Mouse (Mus musculus) liver, embryonic 11.5 days (tissue): ENCODE measurements around the gene Ppp6r1. TPM values are rescaled to one million over a fixed set of nuclear protein-coding genes. Genes with fewer than 3 reads are reported as not detected.
"Not testable (repeated sequence)": the region's sequence is repeated elsewhere in the genome, so short reads cannot be mapped to it uniquely, and the experiment has no call there.

Experiments used
- ATAC-seq: fragments of 200-750 bp; cut with Nextera tagmentation; replicated peaks from 2 replicates; pipeline ENCODE4 v1.8.0; 2017; ENCODE audit warnings: moderate number of reproducible peaks, mild to moderate bottlenecking, moderate TSS enrichment, moderate library complexity; ENCODE audit not compliant: low FRiP score
- DNase-seq: peaks from one replicate; pipeline ENCODE4 v3.0.0-alpha.2; 2017; ENCODE audit warnings: low spot score
- H3K27ac ChIP-seq: fragments of 300-500 bp; sonication (generic); 2 replicates; pipeline ENCODE4 v1.5.1; 2014; ENCODE audit warnings: mild to moderate bottlenecking, low read depth, low read length, control low read depth
- H3K27me3 ChIP-seq: fragments of 300-500 bp; sonication (generic); replicated peaks from 2 replicates; pipeline ENCODE4 v1.6.1; 2014; ENCODE audit warnings: low read length, mixed read lengths; ENCODE audit not compliant: control insufficient read depth, insufficient read depth
- H3K36me3 ChIP-seq: fragments of 300-500 bp; sonication (generic); 2 replicates; pipeline ENCODE4 v1.6.1; 2014; ENCODE audit warnings: mild to moderate bottlenecking, low read length, moderate library complexity, mixed read lengths; ENCODE audit not compliant: control insufficient read depth, insufficient read depth
- H3K4me1 ChIP-seq: fragments of 300-500 bp; sonication (generic); replicated peaks from 2 replicates; pipeline ENCODE4 v1.6.1; 2014; ENCODE audit warnings: low read length, mixed read lengths; ENCODE audit not compliant: control insufficient read depth, insufficient read depth
- H3K4me2 ChIP-seq: fragments of 300-500 bp; sonication (generic); 2 replicates; pipeline ENCODE4 v1.6.1; 2014; ENCODE audit warnings: mild to moderate bottlenecking, control low read depth, moderate library complexity
- H3K4me3 ChIP-seq: fragments of 300-500 bp; sonication (generic); 2 replicates; pipeline ENCODE4 v1.5.1; 2014; ENCODE audit warnings: low read depth, low read length, control low read depth
- H3K9ac ChIP-seq: fragments of 300-500 bp; sonication (generic); 2 replicates; pipeline ENCODE4 v1.6.1; 2014; ENCODE audit warnings: low read depth, low read length, control low read depth
- H3K9me3 ChIP-seq: fragments of 300-500 bp; sonication (generic); 2 replicates; pipeline ENCODE4 v1.6.1; 2016; ENCODE audit warnings: low read length, inconsistent platforms, mixed read lengths; ENCODE audit not compliant: control insufficient read depth
- WGBS: fragments of 180-500 bp; shearing (Covaris S2); extraction: QIAGEN DNeasy Blood & Tissue Kit; methylation state at CpG from one replicate; pipeline ENCODE4 v1.1.7; 2014; 5-methylcytosine and 5-hydroxymethylcytosine counted together
- polyA plus RNA-seq: library from polyadenylated mRNA; unstranded; fragments of >200 nt; fragmentation: Nextera tagmentation; extraction: Ambion mirVana; gene quantifications from 2 replicates; pipeline ENCODE4 v1.2.1, GENCODE M21; 2014

The Ppp6r1 gene
- polyA plus RNA-seq, 1 experiment from 2014 or later: 6.6 TPM

GRCm38 (mm10) chr7:4597046-4597445 is 61.8 kb downstream of the Ppp6r1 start:
- not testable (repeated sequence) for H3K9me3 ChIP-seq, H3K36me3 ChIP-seq, ATAC-seq, H3K27ac ChIP-seq, H3K9ac ChIP-seq, H3K4me2 ChIP-seq, H3K27me3 ChIP-seq, H3K4me1 ChIP-seq, H3K4me3 ChIP-seq, DNase-seq
- WGBS: 55% methylated on average over 4 of the region's 4 CpGs

Other genes with a start within 250 kb of the Ppp6r1 start
- 17.4 and 18.2 TPM in 2 replicates for gene Rdh13, start 213.4 kb downstream of the Ppp6r1 start, polyA plus RNA-seq
- gene Eps8l1, start 198.3 kb downstream of the Ppp6r1 start, polyA plus RNA-seq: 2.0 and 2.6 TPM in 2 replicates
- 46.2 and 48.0 TPM in 2 replicates for gene Ppp1r12c, start 157.3 kb downstream of the Ppp6r1 start, polyA plus RNA-seq
- gene Tnnt1, start 142.6 kb downstream of the Ppp6r1 start, polyA plus RNA-seq: 25.1 and 27.7 TPM in 2 replicates
- gene Tnni3, start 134.8 kb downstream of the Ppp6r1 start, polyA plus RNA-seq: 8.9 and 17.0 TPM in 2 replicates
- 0.22 and 0.45 TPM in 2 replicates for gene Dnaaf3, start 126.6 kb downstream of the Ppp6r1 start, polyA plus RNA-seq
- 0.73 and 1.2 TPM in 2 replicates for gene Syt5, start 111.5 kb downstream of the Ppp6r1 start, polyA plus RNA-seq
- not detected in 2 replicates for gene Ptprh, start 55.0 kb downstream of the Ppp6r1 start, polyA plus RNA-seq
- 12.9 and 18.0 TPM in 2 replicates for gene Tmem86b, start 27.6 kb downstream of the Ppp6r1 start, polyA plus RNA-seq
- gene Hspbp1, start 26.0 kb upstream of the Ppp6r1 start, polyA plus RNA-seq: 132 and 137 TPM in 2 replicates
- gene Brsk1, start 31.6 kb upstream of the Ppp6r1 start, polyA plus RNA-seq: 0.66 and 1.0 TPM in 2 replicates
- 0.16 TPM in 1 of 2 replicates, not detected in the other for gene Tmem150b, start 66.2 kb upstream of the Ppp6r1 start, polyA plus RNA-seq
- 88.8 and 97.1 TPM in 2 replicates for gene Kmt5c, start 81.1 kb upstream of the Ppp6r1 start, polyA plus RNA-seq
- 111 and 116 TPM in 2 replicates for gene Cox6b2, start 94.1 kb upstream of the Ppp6r1 start, polyA plus RNA-seq
- not detected in 2 replicates for gene Fam71e2, start 112.3 kb upstream of the Ppp6r1 start, polyA plus RNA-seq
- gene Il11, start 123.8 kb upstream of the Ppp6r1 start, polyA plus RNA-seq: 0.12 TPM in 1 of 2 replicates, not detected in the other
- 0.86 TPM in 1 of 2 replicates, not detected in the other for gene Tmem190, start 123.9 kb upstream of the Ppp6r1 start, polyA plus RNA-seq
- gene Tmem238, start 130.6 kb upstream of the Ppp6r1 start, polyA plus RNA-seq: 12.2 and 12.4 TPM in 2 replicates
- gene Rpl28, start 133.9 kb upstream of the Ppp6r1 start, polyA plus RNA-seq: 218 and 238 TPM in 2 replicates
- 367 and 402 TPM in 2 replicates for gene Ube2s, start 153.6 kb upstream of the Ppp6r1 start, polyA plus RNA-seq
- gene Shisa7, start 185.7 kb upstream of the Ppp6r1 start, polyA plus RNA-seq: 0.03 and 0.11 TPM in 2 replicates
- gene Isoc2b, start 211.2 kb upstream of the Ppp6r1 start, polyA plus RNA-seq: 5.2 and 5.3 TPM in 2 replicates
- 1.3 and 1.4 TPM in 2 replicates for gene Isoc2a, start 218.1 kb upstream of the Ppp6r1 start, polyA plus RNA-seq
- gene Gm36210, start 247.5 kb upstream of the Ppp6r1 start, polyA plus RNA-seq: 0.22 TPM in 1 of 2 replicates, not detected in the other